Mouse (Mus musculus): ENCODE results near the gene A730049H05Rik. TPM values are rescaled to one million over a fixed set of nuclear protein-coding genes. Genes with fewer than 3 reads are reported as not detected.
A peak's percentile ranks its signal among the peaks of the same experiment; 100 is the strongest.

Gene A730049H05Rik
- total and polyA plus RNA-seq, 3 experiments, result 0.24 to 5.3 (median 1.9) TPM

GRCm38 (mm10) chr6:92827360-92827759, 11.1 kb downstream of the A730049H05Rik start:
- DNase-seq, result peak; percentile 55

- no peak for DNase-seq
Observed at GRCm38 (mm10) chr6:92829148-92829547, 12.9 kb downstream of the A730049H05Rik start.

- DNase-seq, result no peak
Observed at GRCm38 (mm10) chr6:92831106-92831505, 14.8 kb downstream of the A730049H05Rik start.

- DNase-seq, result no peak
Observed at GRCm38 (mm10) chr6:92842000-92842399, 25.7 kb downstream of the A730049H05Rik start.

GRCm38 (mm10) chr6:92843474-92843873, 27.2 kb downstream of the A730049H05Rik start:
- no peak for DNase-seq

GRCm38 (mm10) chr6:92845898-92846297, 29.6 kb downstream of the A730049H05Rik start:
- DNase-seq, result no peak

GRCm38 (mm10) chr6:92846614-92847013, 30.3 kb downstream of the A730049H05Rik start:
- peak; percentile 68 for DNase-seq

- DNase-seq, result no peak
Observed at GRCm38 (mm10) chr6:92849208-92849607, 32.9 kb downstream of the A730049H05Rik start.

- peak; percentile 76 for DNase-seq
Observed at GRCm38 (mm10) chr6:92850250-92850649, 34.0 kb downstream of the A730049H05Rik start.

GRCm38 (mm10) chr6:92854873-92855272, 38.6 kb downstream of the A730049H05Rik start:
- DNase-seq, result no peak

GRCm38 (mm10) chr6:92857761-92858160, 41.5 kb downstream of the A730049H05Rik start:
- no peak for DNase-seq

GRCm38 (mm10) chr6:92858721-92859510, 42.6 kb downstream of the A730049H05Rik start:
- DNase-seq, result no peak

- no peak for DNase-seq
Observed at GRCm38 (mm10) chr6:92860285-92860912, 44.1 kb downstream of the A730049H05Rik start.

GRCm38 (mm10) chr6:92862599-92862998, 46.3 kb downstream of the A730049H05Rik start:
- DNase-seq, result no peak

- peak; percentile 30 for DNase-seq
Observed at GRCm38 (mm10) chr6:92869089-92869581, 52.9 kb downstream of the A730049H05Rik start, which contains the start of gene Gm15737. Gm15737 (plus strand) TSS chr6:92869357.

- DNase-seq, result no peak
Observed at GRCm38 (mm10) chr6:92869582-92870219, 53.4 kb downstream of the A730049H05Rik start.

- no peak for DNase-seq
Observed at GRCm38 (mm10) chr6:92871813-92872212, 55.5 kb downstream of the A730049H05Rik start.

GRCm38 (mm10) chr6:92872766-92873165, 56.5 kb downstream of the A730049H05Rik start:
- DNase-seq, result no peak

- DNase-seq, result peak; percentile 52
Observed at GRCm38 (mm10) chr6:92874854-92875253, 58.6 kb downstream of the A730049H05Rik start.

- DNase-seq, result no peak
Observed at GRCm38 (mm10) chr6:92875340-92875739, 59.1 kb downstream of the A730049H05Rik start.

GRCm38 (mm10) chr6:92876121-92876520, 59.8 kb downstream of the A730049H05Rik start:
- DNase-seq, result no peak

GRCm38 (mm10) chr6:92877236-92877635, 61.0 kb downstream of the A730049H05Rik start:
- no peak for DNase-seq

- DNase-seq, result no peak
Observed at GRCm38 (mm10) chr6:92878771-92879170, 62.5 kb downstream of the A730049H05Rik start.

Measured in adrenal gland, adult 2 months (tissue).